Mouse (Mus musculus): Measurements from ENCODE around the gene Itpripl2.

Itpripl2 gene

GRCm38 (mm10) chr7:118491431-118492147, at the start of gene Itpripl2:
Itpripl2 (minus strand) TSS chr7:118491975.
- peak; percentile 82 to 84 for DNase-seq (ENCODE audit: low spot score in 2 of 2)

- no peak for DNase-seq (ENCODE audit: low spot score in 2 of 2)
Observed at GRCm38 (mm10) chr7:118535076-118535475, 43.3 kb upstream of the Itpripl2 start.

GRCm38 (mm10) chr7:118534326-118534725, 42.6 kb upstream of the Itpripl2 start:
- no peak for DNase-seq (ENCODE audit: low spot score in 2 of 2)

- peak; percentile 91 to 92 for DNase-seq (ENCODE audit: low spot score in 2 of 2)
Observed at GRCm38 (mm10) chr7:118533178-118533578, 41.4 kb upstream of the Itpripl2 start, which contains the start of gene Coq7. Coq7 (minus strand) TSS chr7:118533356.

GRCm38 (mm10) chr7:118532519-118533177, 40.9 kb upstream of the Itpripl2 start:
- DNase-seq (ENCODE audit: low spot score in 2 of 2) = peak; percentile 87 to 97

- no peak for DNase-seq (ENCODE audit: low spot score in 2 of 2)
Observed at GRCm38 (mm10) chr7:118526967-118527366, 35.2 kb upstream of the Itpripl2 start.

- DNase-seq (ENCODE audit: low spot score in 2 of 2) = no peak
Observed at GRCm38 (mm10) chr7:118522077-118522476, 30.3 kb upstream of the Itpripl2 start.

- no peak for DNase-seq (ENCODE audit: low spot score in 2 of 2)
Observed at GRCm38 (mm10) chr7:118519661-118520060, 27.9 kb upstream of the Itpripl2 start.

GRCm38 (mm10) chr7:118518687-118519086, 26.9 kb upstream of the Itpripl2 start:
- peak; percentile 68 to 86 for DNase-seq (ENCODE audit: low spot score in 2 of 2)

- DNase-seq (ENCODE audit: low spot score in 2 of 2) = no peak
Observed at GRCm38 (mm10) chr7:118517819-118518218, 26.0 kb upstream of the Itpripl2 start.

- DNase-seq (ENCODE audit: low spot score in 2 of 2) = no peak
Observed at GRCm38 (mm10) chr7:118508556-118508955, 16.8 kb upstream of the Itpripl2 start.

GRCm38 (mm10) chr7:118503844-118504243, 12.1 kb upstream of the Itpripl2 start:
- DNase-seq (ENCODE audit: low spot score in 2 of 2) = no peak

GRCm38 (mm10) chr7:118502333-118502732, 10.6 kb upstream of the Itpripl2 start:
- no peak for DNase-seq (ENCODE audit: low spot score in 2 of 2)

GRCm38 (mm10) chr7:118499784-118500435, 8.1 kb upstream of the Itpripl2 start:
- no peak for DNase-seq (ENCODE audit: low spot score in 2 of 2)

- DNase-seq (ENCODE audit: low spot score in 2 of 2) = no peak
Observed at GRCm38 (mm10) chr7:118498984-118499783, 7.4 kb upstream of the Itpripl2 start.

- DNase-seq (ENCODE audit: low spot score in 2 of 2) = no peak
Observed at GRCm38 (mm10) chr7:118494892-118495579, 3.3 kb upstream of the Itpripl2 start.

- no peak for DNase-seq (ENCODE audit: low spot score in 2 of 2)
Observed at GRCm38 (mm10) chr7:118493892-118494291, 2.1 kb upstream of the Itpripl2 start.

- DNase-seq (ENCODE audit: low spot score in 2 of 2) = peak in 1 of 2 experiments; percentile 23
Observed at GRCm38 (mm10) chr7:118490666-118491430, 927 bp downstream of the Itpripl2 start.

- DNase-seq (ENCODE audit: low spot score in 2 of 2) = no peak
Observed at GRCm38 (mm10) chr7:118489706-118490665, 1.8 kb downstream of the Itpripl2 start.
